Mouse (Mus musculus) small intestine, adult 2 months (tissue): ENCODE measurements around the gene Kcnk6.

Source experiments
- CTCF ChIP-seq: fragments of 200-500 bp; IDR thresholded peaks from 2 replicates; pipeline ENCODE4 v1.5.1; 2012; ENCODE audit warnings: low read depth, mild to moderate bottlenecking, control low read depth, inconsistent platforms, low read length, moderate library complexity, mixed read lengths; ENCODE audit not compliant: insufficient replicate concordance, insufficient read length; ENCODE audit errors: extremely low read depth
- POLR2A ChIP-seq: fragments of 200-500 bp; IDR thresholded peaks from 2 replicates; pipeline ENCODE4 v1.6.1; 2012; ENCODE audit warnings: low read depth, mild to moderate bottlenecking, control low read depth, inconsistent platforms, low read length, moderate library complexity

DNA sequence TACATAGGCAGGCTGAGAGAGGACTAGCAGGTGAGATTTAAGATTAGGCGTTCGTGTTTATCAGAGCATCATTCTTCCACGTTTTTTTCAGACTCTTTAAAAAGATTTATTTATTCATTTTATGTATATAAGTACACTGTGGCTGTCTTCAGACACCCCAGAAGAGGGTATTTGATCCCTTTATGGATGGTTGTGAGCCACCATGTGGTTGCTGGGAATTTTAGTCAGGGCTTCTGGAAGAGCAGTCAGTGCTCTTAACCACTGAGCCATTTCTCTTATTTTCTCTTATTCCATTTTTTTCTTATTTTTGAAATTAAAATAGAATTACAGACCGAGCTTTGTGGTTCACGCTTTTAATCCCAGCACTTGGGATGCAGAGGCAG lies 51.5 kb downstream of the Kcnk6 start:
- TF ChIP-seq CTCF (no peak), POLR2A (no peak)
